Mouse (Mus musculus): ENCODE results near the gene Fam118a.
A peak's percentile ranks its signal among the peaks of the same experiment; 100 is the strongest.
"Not testable (repeated sequence)": the region's sequence is repeated elsewhere in the genome, so short reads cannot be mapped to it uniquely, and the experiment has no call there.

Fam118a gene

GRCm38 (mm10) chr15:85015771-85016170 is 13.0 kb upstream of the Fam118a start:
- no peak for DNase-seq

DNA sequence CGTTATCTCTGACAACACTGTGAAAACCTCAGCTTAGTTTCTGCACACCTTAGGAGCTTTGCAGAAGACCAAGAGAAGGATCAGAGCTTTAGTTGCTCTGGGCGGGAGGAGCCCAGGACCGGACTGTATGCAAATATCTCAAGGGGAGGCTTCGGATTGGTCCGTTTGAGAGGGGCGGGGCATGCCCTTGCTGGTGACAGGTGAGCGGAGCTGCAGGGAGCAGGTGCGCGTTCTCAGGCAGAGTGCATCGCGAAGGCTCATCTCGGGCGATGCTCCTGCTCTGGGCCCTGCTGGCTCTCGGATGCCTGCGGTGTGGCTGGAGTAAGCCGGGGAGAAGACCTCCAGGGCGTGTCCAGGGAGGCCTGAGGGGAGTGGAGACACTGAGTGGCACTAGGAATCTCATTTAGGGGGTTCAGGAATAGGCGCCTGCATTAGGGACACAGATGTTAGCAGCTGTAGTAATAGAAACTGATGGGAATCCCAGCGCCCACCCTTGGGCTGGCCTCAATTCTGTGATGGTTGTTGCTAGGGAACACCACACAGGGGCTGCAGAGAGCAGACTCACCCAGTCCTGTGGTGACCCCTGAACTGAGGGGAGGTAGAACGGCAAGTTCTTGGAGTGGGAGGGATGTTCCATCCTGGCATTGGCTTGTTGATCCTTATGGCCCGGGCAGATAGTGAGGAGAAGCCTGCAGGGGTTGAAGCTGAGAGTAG is 11.6 kb upstream of the Fam118a start, which contains the start of gene Upk3a:
Gene Upk3a, plus strand, starts transcription at position 191 of the 714 bp plus-strand sequence.
- no peak for DNase-seq

- no peak for DNase-seq
Measured at GRCm38 (mm10) chr15:85022211-85022610, 6.5 kb upstream of the Fam118a start.

DNA sequence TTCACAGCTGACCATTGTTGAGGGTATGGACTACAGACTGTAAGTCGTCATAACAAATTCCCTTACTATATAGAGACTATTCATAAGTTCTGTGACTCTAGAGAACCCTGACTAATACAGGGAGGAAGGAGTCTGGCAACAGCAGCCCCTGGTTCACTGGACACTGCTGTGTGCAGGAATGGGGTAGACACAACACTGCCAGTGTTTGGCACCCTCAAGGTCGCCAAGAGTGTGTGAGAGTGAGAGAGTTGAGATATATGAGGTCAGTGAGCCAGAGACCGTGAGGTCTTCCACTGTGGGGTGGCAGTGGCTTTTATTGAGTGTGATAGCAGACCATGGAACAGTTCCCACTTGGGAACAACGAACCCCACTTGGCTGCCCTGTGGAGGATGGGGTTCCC is 2.6 kb upstream of the Fam118a start:
- peak; percentile 77 for DNase-seq

DNA sequence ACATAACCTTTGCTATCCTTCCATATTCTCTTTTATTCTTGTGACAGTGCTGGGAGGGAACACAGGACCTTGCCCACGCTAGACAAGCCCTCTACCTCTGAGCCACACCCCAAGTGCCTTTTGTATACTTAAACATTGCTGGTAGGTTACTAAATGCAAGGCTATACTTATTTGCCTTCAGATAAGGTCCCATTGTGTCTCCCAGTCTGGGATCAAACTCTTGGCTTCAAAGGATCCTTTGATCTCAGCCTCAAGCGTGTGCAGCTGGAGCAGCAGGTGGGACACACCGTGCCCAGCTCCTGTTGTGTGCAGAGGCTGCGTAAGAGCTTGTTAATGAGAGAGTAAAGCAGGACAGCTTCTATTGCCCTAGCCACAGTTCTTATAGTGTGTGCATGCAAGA is 1.0 kb upstream of the Fam118a start:
- no peak for DNase-seq

GRCm38 (mm10) chr15:85030643-85031042 is 1.9 kb downstream of the Fam118a start:
- DNase-seq = peak; percentile 83

GRCm38 (mm10) chr15:85031866-85032265 is 3.1 kb downstream of the Fam118a start:
- peak; percentile 76 for DNase-seq

- DNase-seq = not testable (repeated sequence)
Measured at GRCm38 (mm10) chr15:85033916-85034315, 5.2 kb downstream of the Fam118a start.

DNA sequence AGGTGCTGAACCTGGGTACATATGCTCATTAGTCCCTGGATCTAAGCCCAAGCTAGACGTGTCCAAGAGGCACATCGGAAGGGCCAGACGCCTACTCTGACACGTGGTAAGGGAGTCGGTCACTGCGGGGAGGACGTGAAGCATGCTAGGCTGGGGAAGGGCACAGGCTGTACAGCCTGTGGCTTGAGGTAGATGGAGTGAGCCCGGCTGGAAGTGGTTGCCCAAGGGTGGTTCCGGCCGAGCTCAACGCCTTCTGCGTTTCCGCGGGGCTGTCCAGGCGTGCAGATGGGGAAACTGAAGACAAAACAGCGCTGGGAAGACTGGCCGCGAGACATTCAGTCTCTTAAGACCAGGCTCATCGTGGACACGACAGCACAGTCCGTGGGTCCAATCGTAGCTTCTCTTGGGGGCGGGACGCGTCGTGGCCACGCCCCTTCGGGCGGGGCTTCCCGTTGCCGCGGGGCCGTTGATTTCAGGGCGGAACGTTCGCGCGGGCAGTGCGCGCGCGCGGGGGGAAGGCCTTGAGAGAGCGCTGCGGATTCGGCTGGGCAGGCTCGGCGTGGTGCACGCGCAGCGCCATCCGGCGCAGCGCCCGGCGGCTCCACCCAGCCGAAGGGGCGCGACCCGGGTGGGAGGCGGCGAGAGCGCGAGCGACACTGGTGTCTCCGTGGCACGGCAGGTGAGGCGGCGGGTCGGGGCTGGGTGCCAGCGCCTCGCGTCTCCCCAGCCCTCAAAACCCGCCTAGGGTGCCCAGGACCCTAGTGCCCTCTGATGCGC is 8.0 kb downstream of the Fam118a start:
- peak; percentile 100 for DNase-seq

DNA sequence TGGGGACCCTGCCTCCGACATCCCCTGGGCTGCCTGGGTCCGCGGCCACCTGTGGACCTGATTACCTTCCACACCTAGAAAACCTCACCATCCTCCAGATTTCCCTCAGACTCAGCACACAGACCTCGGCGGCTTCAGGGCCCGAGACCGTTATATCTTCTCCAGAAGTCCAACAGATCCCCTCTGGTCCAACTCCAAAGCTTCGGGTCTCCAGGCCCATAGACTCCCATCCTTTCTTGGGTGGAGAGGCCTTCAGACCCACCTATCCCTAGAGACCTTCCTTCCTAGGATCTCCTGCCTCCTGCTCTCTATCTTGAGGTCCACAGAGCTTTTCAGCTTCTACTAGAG is 8.6 kb downstream of the Fam118a start:
- DNase-seq = no peak

GRCm38 (mm10) chr15:85041546-85042225 is 12.9 kb downstream of the Fam118a start:
- DNase-seq = peak; percentile 93

- DNase-seq = peak; percentile 98
Measured at GRCm38 (mm10) chr15:85042361-85042954, 13.7 kb downstream of the Fam118a start.

DNA sequence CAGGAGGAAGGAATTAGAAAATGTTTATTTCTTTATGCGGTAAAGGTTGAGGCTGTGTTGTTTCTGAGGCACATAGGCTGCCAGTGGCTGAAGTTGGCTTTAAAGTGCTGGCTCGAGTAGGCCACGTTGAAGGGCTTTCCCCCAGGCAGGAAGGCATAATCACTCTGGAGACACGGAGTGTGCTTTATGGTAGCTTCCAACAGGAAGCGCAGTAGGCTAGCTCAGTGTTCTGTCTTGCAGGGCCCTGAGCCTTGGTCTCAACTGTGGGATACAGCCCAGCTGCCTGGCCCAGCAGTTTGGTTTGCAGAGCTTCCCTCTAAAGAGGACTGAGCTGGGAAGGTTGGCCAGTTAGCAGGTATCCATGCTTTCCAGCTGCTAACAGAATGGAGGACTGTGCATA is 14.4 kb downstream of the Fam118a start:
- peak; percentile 93 for DNase-seq

DNA sequence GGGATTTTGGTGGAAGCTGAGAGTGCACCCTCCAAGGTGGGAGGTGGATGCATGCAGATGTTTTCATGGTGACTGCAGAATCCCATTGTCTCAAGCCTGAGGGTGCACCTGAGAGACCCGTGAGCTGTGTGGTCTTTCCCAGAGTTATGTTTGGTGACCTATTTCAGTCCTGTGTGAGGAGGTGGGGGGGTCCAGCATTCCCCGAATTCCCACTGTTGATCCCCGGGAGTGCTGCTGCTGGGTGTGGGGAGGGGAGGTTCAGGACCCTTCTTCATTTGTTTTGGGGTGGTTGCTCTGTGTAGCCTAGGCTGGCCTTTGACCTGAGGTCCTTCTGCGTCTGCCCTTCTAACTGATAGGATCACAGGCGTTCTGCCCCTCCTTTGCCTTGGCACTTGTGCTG is 15.0 kb downstream of the Fam118a start:
- peak; percentile 91 for DNase-seq

DNA sequence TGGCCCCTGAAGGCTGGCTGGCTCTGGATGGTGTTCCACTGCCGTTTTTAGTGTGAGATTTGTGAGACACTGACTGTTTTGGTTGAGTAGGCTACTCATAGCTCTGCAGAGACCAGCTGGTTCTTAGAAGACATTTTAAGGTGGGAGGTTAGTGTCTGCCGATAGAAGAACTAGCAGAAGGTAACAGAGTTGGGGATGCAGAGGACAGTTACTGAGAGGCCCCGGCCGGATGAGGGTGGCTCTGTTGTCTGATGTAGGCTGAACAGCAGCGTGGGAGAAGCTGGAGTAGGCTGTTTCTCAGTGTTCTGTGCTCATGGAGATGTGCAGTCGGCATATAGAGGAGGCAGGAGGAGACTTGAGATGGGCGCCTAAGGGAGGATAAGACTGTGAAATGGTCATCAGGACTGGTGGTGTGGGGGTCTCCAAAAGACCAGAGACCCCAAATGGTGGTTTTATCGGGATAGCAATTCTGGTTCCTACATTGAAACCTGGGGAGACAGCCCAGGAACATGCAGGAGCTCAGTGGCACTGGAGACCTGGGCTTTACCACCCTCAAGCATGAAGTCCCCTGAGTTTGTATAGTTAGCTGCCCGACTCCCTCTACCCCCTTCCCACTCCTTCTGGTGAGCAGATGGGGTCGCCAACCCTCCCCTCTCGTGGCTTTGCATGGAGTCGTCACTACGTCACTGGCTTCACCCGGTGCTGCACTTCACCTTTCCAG is 17.6 kb downstream of the Fam118a start:
- DNase-seq = peak; percentile 83

- no peak for DNase-seq
Measured at GRCm38 (mm10) chr15:85047865-85048264, 19.1 kb downstream of the Fam118a start.

GRCm38 (mm10) chr15:85049758-85050157 is 21.0 kb downstream of the Fam118a start:
- DNase-seq = peak; percentile 73

GRCm38 (mm10) chr15:85054098-85054497 is 25.4 kb downstream of the Fam118a start:
- no peak for DNase-seq

DNA sequence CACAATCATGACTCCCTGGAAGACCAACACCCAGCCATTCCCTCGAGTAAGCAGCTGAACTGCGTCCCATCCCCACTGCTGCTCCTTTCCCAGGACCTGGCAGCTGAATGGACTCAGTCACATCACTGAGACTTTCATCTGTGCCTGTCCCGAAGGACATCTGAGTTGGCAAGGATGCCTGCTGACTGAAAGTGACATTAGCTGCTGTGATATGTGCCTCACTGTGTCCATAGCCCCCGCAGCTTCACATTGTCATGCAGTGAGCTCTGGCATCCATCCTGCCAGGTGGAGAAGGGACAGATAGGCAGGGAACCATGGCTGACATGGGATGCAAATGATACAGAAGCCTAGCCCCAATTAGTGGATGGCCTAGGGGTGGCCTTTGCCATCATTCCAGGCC is 26.4 kb downstream of the Fam118a start:
- DNase-seq = peak; percentile 74

DNA sequence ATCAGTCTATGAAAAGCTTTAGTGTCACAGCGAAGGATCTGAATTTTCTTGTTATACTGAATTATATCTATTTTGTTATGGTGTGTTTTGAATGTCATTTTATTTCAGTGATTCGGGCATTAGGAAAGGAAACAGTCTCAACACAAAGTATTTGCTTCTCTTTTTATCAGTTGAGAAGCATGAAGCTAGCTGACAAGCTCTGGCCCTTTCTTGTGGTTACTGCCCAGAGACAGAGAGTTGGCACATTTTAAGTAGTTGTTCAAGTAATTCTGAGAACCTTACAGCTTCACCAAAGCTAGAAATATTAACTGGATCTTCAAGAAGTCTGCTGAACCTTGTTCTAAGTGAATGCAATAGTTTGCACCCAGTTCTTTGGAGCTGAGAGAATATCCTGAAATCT is 34.7 kb downstream of the Fam118a start:
- DNase-seq = no peak

DNA sequence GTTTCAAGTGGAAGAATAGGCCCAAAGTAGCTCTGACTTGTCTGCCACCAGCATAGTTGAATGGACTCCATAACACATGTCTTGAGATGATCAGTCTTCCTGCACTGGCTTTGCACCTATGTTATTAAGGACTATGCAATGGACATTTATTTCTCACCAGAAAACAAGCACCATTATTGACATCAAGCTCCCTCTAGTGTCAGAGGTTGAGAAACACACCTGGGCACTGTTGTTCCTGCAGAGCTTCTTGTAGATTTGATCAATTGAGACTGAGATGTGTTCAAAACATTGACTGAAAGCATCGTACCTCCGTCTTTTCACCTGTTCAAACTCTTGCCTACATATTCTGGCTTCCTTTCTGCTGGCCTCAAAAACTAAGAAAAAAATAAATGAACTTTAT is 41.8 kb downstream of the Fam118a start:
- DNase-seq = peak; percentile 85

- peak; percentile 25 for DNase-seq
Measured at GRCm38 (mm10) chr15:85072651-85073050, 43.9 kb downstream of the Fam118a start.

GRCm38 (mm10) chr15:85085641-85086040 is 56.9 kb downstream of the Fam118a start:
- peak; percentile 6 for DNase-seq

Data from heart, adult 11 months (tissue).